Mouse (Mus musculus) large intestine, adult 2 months (tissue): ENCODE data around the gene Lxn. TPM values are rescaled to one million over a fixed set of nuclear protein-coding genes. Genes with fewer than 3 reads are reported as not detected.
A peak's percentile ranks its signal among the peaks of the same experiment; 100 is the strongest.

Experiments
- DNase-seq: peaks from one replicate; pipeline ENCODE4 v3.0.0-alpha.2; 2012; ENCODE audit warnings: low read depth, low spot score
- WGBS: fragments of 180-500 bp; shearing (Covaris S2); methylation state at CpG from one replicate; pipeline ENCODE4 v1.1.7; 2018; 5-methylcytosine and 5-hydroxymethylcytosine counted together
- polyA plus RNA-seq: library from polyadenylated mRNA; depleted of rRNA; stranded (reverse); fragments of >200 nt; gene quantifications from 2 replicates; pipeline ENCODE4 v1.2.3, GENCODE M21; 2012; rRNA removed

Gene Lxn
- polyA plus RNA-seq, 1 experiment, result 33.1 TPM

DNA sequence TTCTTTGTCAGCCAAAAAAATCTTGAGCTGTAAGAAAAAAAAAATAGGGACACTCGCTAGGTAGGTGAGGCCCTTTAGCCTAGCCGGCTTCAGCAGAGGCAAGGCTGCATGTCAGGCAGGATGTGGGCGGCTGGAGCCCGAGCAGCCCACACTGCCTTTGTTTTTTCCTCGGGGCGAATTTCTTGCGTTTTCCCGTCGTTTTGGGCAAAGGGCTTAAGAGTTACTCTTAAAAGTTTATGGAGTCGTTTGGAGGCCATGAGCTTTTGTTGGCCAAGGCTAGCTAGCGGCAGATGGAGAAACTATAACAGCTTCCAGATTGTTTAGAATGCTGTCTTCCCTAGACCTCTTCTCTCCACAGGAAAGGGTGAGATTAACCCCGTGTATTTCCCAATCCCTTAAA lies 725 bp downstream of the Lxn start:
- DNase-seq, result no peak
- 3% methylated on average over 12 of the region's 12 CpGs for WGBS

GRCm38 (mm10) chr3:67462578-67462977 lies 1.1 kb downstream of the Lxn start:
- 43% methylated on average over 10 of the region's 10 CpGs for WGBS
- DNase-seq, result no peak

- DNase-seq, result no peak
Measured at GRCm38 (mm10) chr3:67462015-67462414, 1.7 kb downstream of the Lxn start.

GRCm38 (mm10) chr3:67459881-67460280 lies 3.8 kb downstream of the Lxn start:
- 88% methylated on average over 3 of the region's 3 CpGs for WGBS
- no peak for DNase-seq

More at GRCm38 (mm10) chr3:67462015-67462414, 1.7 kb downstream of the Lxn start:
- 95% methylated on average over 7 of the region's 7 CpGs for WGBS

GRCm38 (mm10) chr3:67450601-67451210 lies 13.0 kb downstream of the Lxn start:
- DNase-seq, result no peak
- 56% methylated on average over 5 of the region's 5 CpGs for WGBS

DNA sequence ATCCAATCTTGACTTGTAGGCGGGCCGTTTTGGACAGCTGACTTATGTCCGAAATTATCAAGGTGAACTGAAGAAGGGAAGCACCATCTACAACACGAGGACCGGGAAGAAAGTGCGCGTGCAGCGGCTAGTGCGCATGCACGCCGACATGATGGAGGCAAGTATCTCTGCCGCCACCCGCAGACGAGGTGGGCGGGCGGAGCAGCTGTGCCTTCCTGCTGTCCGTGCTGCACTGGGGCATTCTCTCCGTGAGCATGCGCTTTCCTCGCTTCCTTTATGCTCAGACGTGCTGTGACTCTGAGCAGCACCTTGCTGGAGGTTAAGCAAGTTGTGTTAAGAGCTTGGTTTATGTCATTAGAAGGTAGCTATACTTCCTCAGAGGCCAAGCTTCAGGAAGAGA lies 14.1 kb downstream of the Lxn start:
- WGBS, result 94% methylated on average over 21 of the region's 21 CpGs
- no peak for DNase-seq

GRCm38 (mm10) chr3:67447143-67447542 lies 16.6 kb downstream of the Lxn start:
- no peak for DNase-seq
- WGBS, result 95% methylated on average over 2 of the region's 2 CpGs

DNA sequence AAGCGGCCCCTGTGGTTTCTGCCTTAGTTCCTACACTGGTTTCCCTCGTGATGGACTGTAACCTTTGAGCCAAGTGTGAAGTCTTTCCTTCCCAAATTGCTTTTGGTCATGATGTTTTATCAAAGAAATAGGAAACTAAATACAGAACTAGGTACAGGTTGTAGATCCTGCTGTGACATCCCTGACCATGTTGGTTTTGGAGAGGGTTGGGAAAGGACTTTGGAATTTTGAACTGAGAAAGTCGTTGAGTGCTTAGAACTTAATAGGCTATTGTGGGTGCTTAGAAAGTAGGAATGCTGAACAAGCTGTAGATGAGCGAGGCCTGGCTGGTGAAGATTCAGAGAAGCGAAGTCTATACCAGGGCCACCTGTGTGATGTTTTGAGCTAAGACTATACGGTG lies 29.7 kb downstream of the Lxn start:
- WGBS, result 84% methylated on average over 6 of the region's 6 CpGs
- no peak for DNase-seq

GRCm38 (mm10) chr3:67429999-67430380 lies 33.7 kb downstream of the Lxn start, which contains the start of gene Gfm1:
TSS of gene Gfm1 (plus strand) at chr3:67430096.
- WGBS, result under 1% methylated on average over 24 of the region's 24 CpGs
- DNase-seq, result peak; percentile 72

- 28% methylated on average over 8 of the region's 8 CpGs for WGBS
- no peak for DNase-seq
Measured at GRCm38 (mm10) chr3:67429338-67429998, 34.3 kb downstream of the Lxn start.

Other genes starting within 250 kb of the Lxn start
- 0.12 TPM in 1 of 2 replicates, not detected in the other for gene Mlf1, start 89.8 kb downstream of the Lxn start, polyA plus RNA-seq
- gene Gm17402, start 88.8 kb downstream of the Lxn start, polyA plus RNA-seq, result not detected in 2 replicates
- 18.2 and 20.0 TPM in 2 replicates for gene Gfm1, start 33.8 kb downstream of the Lxn start, polyA plus RNA-seq
- 0.99 and 1.7 TPM in 2 replicates for gene Rarres1, start 51.6 kb upstream of the Lxn start, polyA plus RNA-seq
- gene Mfsd1, start 118.8 kb upstream of the Lxn start, polyA plus RNA-seq, result 22.8 and 27.3 TPM in 2 replicates